Comparison of ENCODE assay signal across 34 mouse cellular contexts in the genomic region with DNA sequence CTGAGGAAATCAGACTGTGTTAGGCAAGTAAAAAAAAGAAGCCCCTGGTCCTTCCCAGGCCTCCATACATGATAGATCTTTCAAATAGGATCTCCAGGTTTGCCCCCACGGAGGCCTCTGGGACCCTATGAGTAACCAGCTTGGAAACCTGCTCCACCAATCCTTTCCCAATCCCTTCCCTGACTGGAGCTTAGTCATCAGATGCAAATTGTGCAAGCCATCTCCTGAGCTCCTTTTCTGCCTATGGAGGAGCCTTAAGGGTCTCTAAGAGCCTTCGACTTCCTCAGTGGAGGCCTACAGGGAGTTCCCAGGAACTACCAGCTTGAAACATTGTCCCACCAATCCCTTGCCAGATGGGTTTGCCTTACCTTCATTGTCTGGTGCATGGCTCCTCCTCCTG.
"Had no signal": no experiment of that assay in that cellular context is flagged by ENCODE, and none has a peak within 500 bp of the region (broad histone marks: within the 10 kb centered on the region; RNA-seq: fewer than 3 reads in every experiment).

No protein-coding gene starts in this region.

- H3K9me3 ChIP-seq: heart, embryonic 12.5 days; heart, embryonic 15.5 days; hindbrain, embryonic 10.5 days; hindbrain, embryonic 12.5 days; hindbrain, embryonic 13.5 days; hindbrain, embryonic 15.5 days; kidney, embryonic 15.5 days had no signal

- H3K4me1 ChIP-seq: heart, embryonic 12.5 days; heart, embryonic 13.5 days; heart, embryonic 15.5 days; hindbrain, embryonic 10.5 days; hindbrain, embryonic 12.5 days; hindbrain, embryonic 13.5 days; hindbrain, embryonic 15.5 days; kidney, embryonic 15.5 days had no signal

- H3K4me2 ChIP-seq: heart, embryonic 11.5 days; heart, embryonic 12.5 days; heart, embryonic 13.5 days; heart, embryonic 15.5 days; hindbrain, embryonic 12.5 days; hindbrain, embryonic 13.5 days; hindbrain, embryonic 14.5 days; hindbrain, embryonic 15.5 days; kidney, embryonic 15.5 days had no signal

- H3K36me3 ChIP-seq: heart, embryonic 12.5 days; heart, embryonic 13.5 days; heart, embryonic 15.5 days; hindbrain, embryonic 10.5 days; hindbrain, embryonic 12.5 days; hindbrain, embryonic 13.5 days; hindbrain, embryonic 15.5 days; kidney, embryonic 15.5 days had no signal

- H3K27ac ChIP-seq: heart, embryonic 13.5 days; heart, embryonic 15.5 days; hindbrain, embryonic 10.5 days; hindbrain, embryonic 12.5 days; hindbrain, embryonic 13.5 days; hindbrain, embryonic 14.5 days; hindbrain, embryonic 15.5 days; hindbrain, postnatal 0 days; kidney, embryonic 15.5 days; kidney, postnatal 0 days; layer of hippocampus, adult 2 months; left cerebral cortex, adult 2 months had no signal

- ATAC-seq: hindbrain, embryonic 16.5 days; hindbrain, postnatal 0 days; inflammation-experienced regulatory T-cells, adult 6 months; intestine, embryonic 16.5 days; intestine, postnatal 0 days had no signal

- DNase-seq: heart, postnatal 10 days; heart, postnatal 14 days; heart, postnatal 36 days; heart, postnatal 4 days; kidney, adult 11 months; kidney, adult 18-20 months; kidney, adult 2 months; kidney, adult 8-10 months; kidney, adult 9 months; kidney, postnatal 10 days; kidney, postnatal 14 days; kidney, postnatal 25 days; kidney, postnatal 36 days; kidney, postnatal 4 days; layer of hippocampus, adult 9-11 months; layer of hippocampus, postnatal 36 days had no signal

- H3K9ac ChIP-seq: heart, embryonic 12.5 days; heart, embryonic 13.5 days; heart, embryonic 15.5 days; hindbrain, embryonic 12.5 days; hindbrain, embryonic 13.5 days; hindbrain, embryonic 14.5 days; hindbrain, embryonic 15.5 days; kidney, embryonic 15.5 days had no signal

- H3K27me3 ChIP-seq: heart, embryonic 12.5 days; heart, embryonic 13.5 days; heart, embryonic 15.5 days; hindbrain, embryonic 12.5 days; hindbrain, embryonic 13.5 days; hindbrain, embryonic 15.5 days; kidney, embryonic 15.5 days had no signal

- H3K4me3 ChIP-seq: heart, embryonic 12.5 days; heart, embryonic 13.5 days; heart, embryonic 15.5 days; hindbrain, embryonic 10.5 days; hindbrain, embryonic 12.5 days; hindbrain, embryonic 13.5 days; hindbrain, embryonic 15.5 days; kidney, embryonic 15.5 days; layer of hippocampus, adult 2 months; left cerebral cortex, adult 2 months had no signal
